Comparison of ENCODE assay signal across 8 mouse cellular contexts in the genomic region with DNA sequence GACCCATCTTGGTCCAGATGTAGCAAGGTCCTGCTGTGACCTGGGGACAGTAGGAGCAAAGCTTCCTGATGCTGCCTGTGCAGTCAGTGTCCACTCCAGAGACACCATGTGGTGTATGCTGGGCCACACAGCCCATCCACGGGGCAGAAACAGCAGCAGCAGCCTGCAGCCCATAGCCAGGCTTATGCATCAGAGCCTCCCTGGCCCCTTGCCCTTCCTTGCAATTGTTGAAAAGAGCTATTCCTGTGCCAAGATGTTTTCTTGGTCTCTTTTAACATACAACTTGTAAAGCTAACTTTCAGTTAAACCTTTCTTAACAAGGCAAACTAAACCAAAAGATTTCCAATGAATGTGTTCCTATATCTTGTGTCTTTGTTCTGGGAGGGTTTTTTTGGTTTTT.
DNase-seq lines count a peak whose midpoint lies in the region; ATAC-seq and TF ChIP-seq lines count a peak whose summit lies in the region.

No protein-coding gene starts in this region.

- H3K9me3 ChIP-seq in kidney, postnatal 0 days (replicated peaks; ENCODE audit: low read length), result no peaks in the 10 kb centered on the region
- H3K9me3 ChIP-seq in embryonic facial prominence, embryonic 14.5 days (ENCODE audit: control insufficient read depth, low read length), result no peaks in the 10 kb centered on the region
- no peaks in the 10 kb centered on the region for H3K9me3 ChIP-seq in limb, embryonic 13.5 days

- WGBS in kidney, postnatal 0 days, result 43% methylated on average over 1 of the region's 1 CpGs
- WGBS in embryonic facial prominence, embryonic 14.5 days, result 46% methylated on average over 1 of the region's 1 CpGs
- 27% methylated on average over 1 of the region's 1 CpGs for WGBS in limb, embryonic 13.5 days

- H3K4me3 ChIP-seq in kidney, postnatal 0 days (replicated peaks; ENCODE audit: low read depth, low read length), result no peak overlapping the region
- H3K4me3 ChIP-seq in embryonic facial prominence, embryonic 14.5 days (ENCODE audit: low read depth, low read length), result no peak overlapping the region
- H3K4me3 ChIP-seq in limb, embryonic 13.5 days, result no peak overlapping the region

- H3K27me3 ChIP-seq in kidney, postnatal 0 days (ENCODE audit: insufficient read depth, low read length), result no peaks in the 10 kb centered on the region
- H3K27me3 ChIP-seq in embryonic facial prominence, embryonic 14.5 days (replicated peaks; ENCODE audit: control insufficient read depth, insufficient read depth, low read length), result no peaks in the 10 kb centered on the region
- no peaks in the 10 kb centered on the region for H3K27me3 ChIP-seq in limb, embryonic 13.5 days

- TF ChIP-seq CTCF in kidney, postnatal 0 days (IDR thresholded peaks at IDR 0.05; ENCODE audit: low read depth), result no peak

- no peak overlapping the region for H3K4me2 ChIP-seq in kidney, postnatal 0 days (ENCODE audit: low read length)
- no peak overlapping the region for H3K4me2 ChIP-seq in embryonic facial prominence, embryonic 14.5 days (ENCODE audit: low read depth, low read length)
- H3K4me2 ChIP-seq in limb, embryonic 13.5 days (replicated peaks), result no peak overlapping the region

- peaks cover 19% of the 10 kb centered on the region for H3K4me1 ChIP-seq in kidney, postnatal 0 days (replicated peaks; ENCODE audit: insufficient read depth, low read length)
- H3K4me1 ChIP-seq in embryonic facial prominence, embryonic 14.5 days (ENCODE audit: control insufficient read depth, insufficient read depth, low read length), result peaks cover 17% of the 10 kb centered on the region
- peaks cover 40% of the 10 kb centered on the region for H3K4me1 ChIP-seq in limb, embryonic 13.5 days

- H3K36me3 ChIP-seq in kidney, postnatal 0 days (ENCODE audit: insufficient read depth, low read length), result peaks cover 39% of the 10 kb centered on the region
- H3K36me3 ChIP-seq in embryonic facial prominence, embryonic 14.5 days (ENCODE audit: control insufficient read depth, insufficient read depth, low read length), result peaks cover 56% of the 10 kb centered on the region
- peaks cover 64% of the 10 kb centered on the region for H3K36me3 ChIP-seq in limb, embryonic 13.5 days

- ATAC-seq in kidney, postnatal 0 days (replicated peaks; ENCODE audit: low FRiP score, low read depth), result no peak
- ATAC-seq in embryonic facial prominence, embryonic 14.5 days (ENCODE audit: low read depth), result no peak
- ATAC-seq in limb, embryonic 13.5 days (ENCODE audit: low FRiP score, low read depth), result no peak

- peak; percentile 32 for DNase-seq in adrenal gland, postnatal 10 days
- no peak for DNase-seq in adrenal gland, postnatal 4 days (ENCODE audit: low spot score in 2 of 2)
- no peak for DNase-seq in kidney, postnatal 0 days (ENCODE audit: low spot score)
- no peak for DNase-seq in kidney, adult 11 months
- DNase-seq in embryonic facial prominence, embryonic 14.5 days (ENCODE audit: low spot score), result no peak
- DNase-seq in thymus, postnatal 14 days, result no peak
- DNase-seq in ovary, postnatal 14 days (ENCODE audit: low spot score), result no peak

- no peak overlapping the region for H3K9ac ChIP-seq in kidney, postnatal 0 days (ENCODE audit: low read depth, low read length)
- H3K9ac ChIP-seq in embryonic facial prominence, embryonic 14.5 days (ENCODE audit: low read depth, low read length), result no peak overlapping the region; the same call in 1 of the 2 replicates
- no peak overlapping the region for H3K9ac ChIP-seq in limb, embryonic 13.5 days

- H3K27ac ChIP-seq in kidney, postnatal 0 days, result 0 out of 2 replicates have a peak overlapping the region, but pooled peaks have one; percentile 31
- peak overlapping the region; percentile 39; the same call in 1 of the 2 replicates for H3K27ac ChIP-seq in embryonic facial prominence, embryonic 14.5 days (replicated peaks; ENCODE audit: low read depth, low read length)
- peak overlapping the region; percentile 73; the same call in 1 of the 2 replicates for H3K27ac ChIP-seq in limb, embryonic 13.5 days
